Mouse (Mus musculus): ENCODE results near the gene C1qtnf5. TPM values are rescaled to one million over a fixed set of nuclear protein-coding genes. Genes with fewer than 3 reads are reported as not detected.

C1qtnf5 gene
- total RNA-seq, 2 experiments from 2014 or later, result 8.5 to 9.7 TPM

DNA sequence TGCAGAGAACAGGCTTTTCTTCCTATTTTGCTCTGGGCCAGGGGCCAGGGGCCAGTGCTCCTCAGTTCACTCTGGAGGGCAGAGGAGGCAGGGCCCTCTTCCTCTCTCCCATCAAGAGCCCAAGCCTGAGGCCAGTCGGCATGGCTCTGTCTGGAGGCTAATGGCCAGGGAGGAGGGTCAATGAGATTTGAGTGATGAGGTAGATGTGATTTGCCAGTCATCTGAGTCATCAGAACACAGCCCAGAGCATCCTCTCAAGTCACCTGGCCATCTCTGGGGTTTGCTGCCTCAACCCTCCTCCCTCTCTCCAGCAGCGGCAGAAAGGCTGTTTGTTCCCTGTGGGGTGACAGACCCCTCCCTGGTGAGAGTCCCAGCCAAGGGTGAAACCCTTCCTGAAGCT, 26.2 kb downstream of the C1qtnf5 start:
- DNase-seq, result no peak

DNA sequence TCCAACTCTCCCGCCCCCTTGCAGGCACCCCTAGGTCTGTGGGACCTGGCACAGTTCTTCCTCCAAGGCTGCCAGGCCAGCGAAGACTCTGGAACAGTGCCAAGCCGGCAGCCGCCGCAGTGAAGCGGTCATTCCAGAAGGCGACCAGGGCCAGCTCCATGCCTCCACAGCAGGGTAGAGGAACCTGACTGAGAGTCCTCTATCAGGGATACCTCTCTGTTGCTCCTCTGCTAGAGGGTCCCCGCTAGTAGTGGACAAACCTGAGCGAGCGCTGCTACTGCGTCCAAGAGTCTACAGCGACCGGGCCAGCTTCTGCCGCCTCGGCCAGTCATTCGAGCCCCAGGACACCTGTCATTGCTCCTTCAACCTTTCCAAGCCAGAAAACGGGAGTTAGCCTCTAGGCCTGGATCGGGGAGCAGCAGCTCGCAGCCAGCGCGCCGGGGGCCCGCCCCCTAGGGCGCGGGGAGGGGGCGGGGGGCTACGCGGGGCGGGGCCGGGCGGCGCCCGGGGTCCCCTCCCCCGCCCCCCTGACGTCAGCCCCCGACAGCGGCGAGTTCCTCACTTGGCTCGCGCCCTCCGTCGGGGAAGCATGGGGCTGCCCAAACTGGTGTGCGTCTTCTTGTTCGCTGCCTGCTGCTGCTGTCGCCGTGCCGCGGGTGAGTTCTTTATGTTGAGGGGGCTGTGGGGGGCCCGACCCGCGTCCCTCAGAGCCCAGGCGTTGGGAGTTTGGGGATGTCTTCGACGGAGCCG, 27.2 kb downstream of the C1qtnf5 start, which contains the start of gene Mcam:
Mcam (plus strand) TSS at position 369 of the 750 bp plus-strand sequence.
- peak; percentile 85 for DNase-seq

DNA sequence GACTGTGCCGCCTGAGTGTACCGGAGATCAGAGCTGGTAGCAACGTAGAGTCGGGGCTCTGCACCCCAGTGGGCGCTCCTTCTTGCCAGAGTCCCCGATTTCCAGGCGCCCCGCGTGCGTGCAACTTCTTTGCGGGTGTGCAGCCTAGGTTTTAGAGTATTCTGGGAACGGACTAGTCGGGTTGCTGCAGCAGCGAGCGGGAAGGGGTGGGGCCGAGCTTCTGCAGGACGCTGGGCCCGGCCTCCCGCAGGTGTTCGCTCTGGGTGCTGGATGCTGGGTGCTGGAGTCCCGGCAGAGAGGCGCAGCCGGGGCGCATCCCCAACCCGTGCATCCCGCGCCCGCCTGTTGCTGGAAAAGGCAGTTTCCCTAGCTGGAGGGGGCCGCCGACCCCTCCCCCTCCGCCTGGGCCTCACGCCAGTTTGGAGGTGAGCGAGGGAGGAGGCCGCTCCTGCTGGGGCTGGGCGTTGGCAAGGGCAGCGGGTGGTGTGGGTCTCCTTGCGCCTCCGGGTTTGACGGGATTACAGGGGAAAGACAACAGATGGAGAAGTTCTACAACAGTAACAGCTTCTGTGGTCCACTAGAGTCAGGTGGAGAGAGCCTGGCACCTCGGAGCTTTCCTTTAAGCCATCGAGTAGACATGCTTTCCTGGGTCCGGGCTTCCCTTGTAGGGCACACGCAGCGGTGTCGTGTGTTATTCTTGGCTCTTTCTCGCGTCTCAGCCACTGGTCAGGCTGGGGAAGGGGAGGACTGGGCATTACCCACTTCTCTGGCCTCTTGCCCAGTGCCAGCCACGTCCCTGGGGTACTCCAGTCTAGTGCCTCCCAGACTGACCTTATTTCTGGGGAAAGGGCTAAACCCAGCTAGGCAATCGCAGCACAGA, 28.0 kb downstream of the C1qtnf5 start:
- peak; percentile 84 for DNase-seq

DNA sequence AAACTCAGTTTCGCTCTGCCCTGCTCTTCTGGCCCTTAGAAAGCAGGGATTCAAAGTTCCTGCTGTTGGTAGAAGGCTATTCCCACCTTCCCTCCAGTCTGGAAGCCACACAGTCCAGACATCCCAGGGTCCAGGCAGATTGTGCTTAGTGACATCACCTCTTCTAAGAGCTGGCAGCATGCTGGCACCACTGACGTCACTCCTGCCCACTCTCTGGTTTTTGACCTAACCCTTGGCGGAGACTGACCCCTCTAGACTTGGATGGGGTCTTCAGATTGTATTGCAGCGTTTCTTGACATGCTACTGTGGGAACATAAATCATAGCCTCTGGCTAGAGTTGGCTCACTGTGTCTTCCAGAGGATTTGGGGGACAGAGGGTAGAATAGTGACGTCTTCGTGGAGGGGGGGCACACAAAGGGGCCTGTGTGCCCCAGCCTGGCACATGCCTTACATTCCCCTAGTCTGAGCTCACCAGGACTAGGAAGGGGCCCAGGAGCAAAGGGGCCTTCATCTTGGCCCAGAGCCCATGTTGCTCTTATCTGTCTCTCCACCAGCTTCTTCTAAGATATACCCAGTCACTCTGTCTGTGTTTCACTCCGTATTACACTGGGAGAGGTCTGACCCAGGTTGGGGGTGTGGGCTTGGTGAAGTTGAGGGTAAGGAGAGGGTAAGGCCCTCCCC, 28.8 kb downstream of the C1qtnf5 start:
- DNase-seq, result peak; percentile 48

DNA sequence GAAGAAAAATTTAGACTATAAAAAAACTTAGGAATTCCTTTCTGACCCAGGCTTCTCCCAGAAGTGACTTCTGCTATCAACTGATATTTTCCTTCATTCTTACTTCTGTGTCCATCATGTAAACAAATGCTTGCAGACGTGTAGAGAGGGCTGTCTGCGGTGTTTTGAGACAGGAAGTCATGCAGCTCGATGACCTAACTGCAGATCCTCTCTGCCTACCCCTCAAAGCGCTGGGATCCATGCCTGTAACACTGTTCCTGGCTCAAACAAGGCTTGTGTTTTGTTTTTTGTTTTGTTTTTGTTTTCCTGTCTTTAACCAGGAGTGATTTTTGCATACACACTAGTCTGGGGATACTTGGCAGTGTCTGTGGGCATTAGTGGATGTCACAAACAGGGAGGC, 30.8 kb downstream of the C1qtnf5 start:
- DNase-seq, result no peak

DNA sequence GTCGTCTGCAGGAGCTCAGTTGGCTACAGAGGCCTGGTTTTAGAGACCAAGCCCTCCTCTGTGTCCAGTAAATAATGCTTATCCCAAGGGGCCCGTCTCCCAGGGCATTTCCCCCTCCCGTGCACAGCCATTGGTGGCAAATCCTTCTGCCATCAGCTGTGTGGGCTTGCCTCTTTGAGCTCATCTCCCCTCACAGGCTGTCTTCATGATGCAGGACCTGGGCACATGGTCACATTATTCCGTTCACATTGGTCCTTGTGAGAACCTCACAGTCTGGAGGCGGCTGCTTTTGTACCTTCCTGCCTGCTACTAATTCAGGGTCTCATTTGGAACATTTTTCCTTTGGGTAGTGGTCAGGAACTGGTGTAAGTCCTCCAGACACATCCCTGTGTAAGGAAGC, 34.9 kb downstream of the C1qtnf5 start:
- no peak for DNase-seq

DNA sequence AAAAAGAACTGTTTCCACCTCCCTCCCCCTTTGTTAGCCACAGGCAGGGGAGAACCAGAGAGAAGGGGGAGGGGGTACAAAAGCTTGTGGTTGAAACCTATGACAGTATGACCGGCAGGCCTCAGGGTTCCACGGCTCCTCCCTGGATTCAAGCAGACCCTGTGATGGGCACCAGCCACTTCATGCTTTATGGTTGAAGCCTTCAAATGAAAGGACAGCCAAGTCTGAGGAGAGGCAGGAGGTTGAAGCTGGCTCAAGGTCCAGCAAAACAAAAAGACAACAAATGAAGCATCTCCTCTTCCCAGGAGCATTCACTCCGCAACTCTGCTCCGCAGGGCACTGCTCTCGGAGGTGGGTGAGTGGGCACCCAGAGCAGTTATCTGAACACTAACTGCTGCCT, 36.4 kb downstream of the C1qtnf5 start:
- DNase-seq, result no peak

DNA sequence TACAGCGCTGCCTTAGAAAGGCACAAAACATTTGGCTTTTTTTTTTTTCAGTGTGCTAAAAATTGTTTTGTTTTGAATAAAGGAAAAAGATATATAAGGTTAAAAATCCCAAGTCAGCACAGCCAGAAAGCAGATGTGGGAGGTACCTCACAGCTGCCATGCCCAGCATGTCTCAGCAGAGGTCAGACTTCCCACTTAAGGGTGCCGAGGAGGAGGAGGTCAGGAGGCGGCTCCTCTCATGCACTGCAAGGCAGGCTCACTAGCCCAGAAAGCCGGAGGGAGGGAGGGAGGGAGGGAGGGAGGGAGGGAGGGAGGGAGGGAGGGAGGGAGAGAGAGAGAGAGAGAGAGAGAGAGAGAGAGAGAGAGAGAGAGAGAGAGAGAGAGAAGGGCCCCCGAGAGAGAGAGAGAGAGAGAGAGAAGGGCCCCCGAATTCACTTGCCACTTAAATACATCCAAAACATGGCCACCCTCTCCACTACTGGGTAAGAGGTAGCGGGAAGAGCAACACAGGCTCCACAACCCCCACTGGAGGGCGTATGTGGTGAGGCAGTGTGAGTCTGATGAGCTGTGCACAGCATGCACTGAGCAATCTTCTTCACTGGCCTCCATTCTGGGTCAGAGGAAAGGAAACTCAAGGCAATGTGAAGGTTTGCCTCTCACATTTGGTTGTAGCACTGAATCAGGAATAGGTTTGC, 37.1 kb downstream of the C1qtnf5 start:
- peak; percentile 55 for DNase-seq

DNA sequence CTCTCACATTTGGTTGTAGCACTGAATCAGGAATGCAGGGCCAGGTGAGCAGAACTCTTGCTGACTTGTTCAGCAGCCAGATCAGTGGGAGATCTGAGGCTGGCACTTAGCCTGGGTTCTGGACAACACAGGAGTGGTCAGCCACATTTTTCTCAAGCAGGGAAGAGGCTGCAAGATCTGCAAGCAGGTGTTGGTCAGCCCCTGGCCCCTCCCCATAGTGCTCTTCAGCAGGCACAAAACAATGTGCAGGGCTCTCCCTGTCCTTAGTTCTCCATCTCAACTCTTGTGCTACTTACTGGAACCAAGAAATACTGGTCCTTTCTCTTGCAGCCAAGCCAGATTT, 37.6 kb downstream of the C1qtnf5 start:
- no peak for DNase-seq

DNA sequence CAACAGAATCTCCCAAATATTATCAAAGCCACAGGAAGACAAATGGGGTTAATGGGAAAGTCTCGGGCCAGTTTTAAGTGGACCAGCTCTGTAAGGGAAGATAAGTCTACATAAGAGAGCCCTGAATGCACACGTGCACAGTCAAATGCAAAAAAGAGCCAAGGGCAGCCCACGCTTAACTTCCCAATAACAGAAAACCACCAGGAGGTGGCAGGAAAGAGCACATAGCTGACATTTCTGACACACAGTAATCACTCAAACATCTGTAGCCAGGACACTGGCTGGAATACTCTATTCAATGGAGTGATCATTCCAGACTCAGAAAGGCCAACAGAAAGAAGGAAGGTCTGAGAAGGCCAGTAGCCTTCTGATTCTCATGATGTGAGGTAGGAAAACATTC, 40.2 kb downstream of the C1qtnf5 start:
- DNase-seq, result peak; percentile 61

Other genes with a start within 250 kb of the C1qtnf5 start
- 10 to 100 TPM; 16.2 to 18.8 TPM for gene Thy1, start 63.9 kb upstream of the C1qtnf5 start, total RNA-seq (2021)
- 10 to 100 TPM; 72.6 to 79.0 TPM for gene Usp2, start 40.2 kb upstream of the C1qtnf5 start, total RNA-seq (2021)
- gene Mfrp, start 5.5 kb upstream of the C1qtnf5 start, total RNA-seq (2021), result not detected
- not detected for gene Gm49380, start 6.3 kb downstream of the C1qtnf5 start, total RNA-seq (2021)
- gene Rnf26, start 6.3 kb downstream of the C1qtnf5 start, total RNA-seq (2021), result 10 to 100 TPM; 22.3 to 24.7 TPM
- gene Mcam, start 27.2 kb downstream of the C1qtnf5 start, total RNA-seq (2021), result 100 to 1,000 TPM; 204 to 213 TPM
- 10 to 100 TPM; 28.5 to 28.8 TPM for gene Cbl, start 126.8 kb downstream of the C1qtnf5 start, total RNA-seq (2021)
- gene Ccdc153, start 133.4 kb downstream of the C1qtnf5 start, total RNA-seq (2021), result not detected
- gene Pdzd3, start 144.2 kb downstream of the C1qtnf5 start, total RNA-seq (2021), result 1 to 10 TPM in 1 of 2 experiments, under 1 TPM in 1; 0.92 to 1.0 TPM
- 10 to 100 TPM; 13.8 to 15.3 TPM for gene Nlrx1, start 161.4 kb downstream of the C1qtnf5 start, total RNA-seq (2021)
- gene Abcg4, start 181.4 kb downstream of the C1qtnf5 start, total RNA-seq (2021), result 1 to 10 TPM; 1.2 to 1.5 TPM
- 10 to 100 TPM; 15.4 to 16.3 TPM for gene Hinfp, start 198.4 kb downstream of the C1qtnf5 start, total RNA-seq (2021)
- 10 to 100 TPM; 16.3 to 16.5 TPM for gene C2cd2l, start 213.0 kb downstream of the C1qtnf5 start, total RNA-seq (2021)
- 10 to 100 TPM; 24.1 to 25.0 TPM for gene Dpagt1, start 218.8 kb downstream of the C1qtnf5 start, total RNA-seq (2021)
- gene H2afx, start 227.4 kb downstream of the C1qtnf5 start, total RNA-seq (2021), result 100 to 1,000 TPM; 157 to 164 TPM
- gene Hmbs, start 237.0 kb downstream of the C1qtnf5 start, total RNA-seq (2021), result 10 to 100 TPM; 54.0 to 60.6 TPM

Measured in heart, postnatal 4 days (tissue).